Mouse (Mus musculus) intestine, embryonic 16.5 days (tissue): ENCODE measurements around the gene Gnl1. TPM values are rescaled to one million over a fixed set of nuclear protein-coding genes. Genes with fewer than 3 reads are reported as not detected.
"Not testable (repeated sequence)": the region's sequence is repeated elsewhere in the genome, so short reads cannot be mapped to it uniquely, and the experiment has no call there.

ENCODE experiments used
- ATAC-seq: fragments of 200-750 bp; cut with Nextera tagmentation; 2 replicates; pipeline ENCODE4 v1.8.0; 2017; ENCODE audit warnings: moderate TSS enrichment, moderate library complexity
- H3K27ac ChIP-seq: fragments of 300-500 bp; sonication (generic); 2 replicates; pipeline ENCODE4 v1.5.1; 2014; ENCODE audit warnings: mild to moderate bottlenecking, low read length
- H3K27me3 ChIP-seq: fragments of 300-500 bp; sonication (generic); replicated peaks from 2 replicates; pipeline ENCODE4 v1.6.1; 2014; ENCODE audit warnings: low read length, control low read depth, mixed read lengths; ENCODE audit not compliant: control insufficient read depth, insufficient read depth
- H3K36me3 ChIP-seq: fragments of 300-500 bp; sonication (generic); 2 replicates; pipeline ENCODE4 v1.6.1; 2014; ENCODE audit warnings: low read length, control low read depth; ENCODE audit not compliant: control insufficient read depth, insufficient read depth
- H3K4me1 ChIP-seq: fragments of 300-500 bp; sonication (generic); 2 replicates; pipeline ENCODE4 v1.6.1; 2014; ENCODE audit warnings: low read length, control low read depth, mixed read lengths; ENCODE audit not compliant: control insufficient read depth, insufficient read depth
- H3K4me2 ChIP-seq: fragments of 300-500 bp; sonication (generic); 2 replicates; pipeline ENCODE4 v1.6.1; 2014; ENCODE audit warnings: low read depth, low read length, control low read depth
- H3K4me3 ChIP-seq: fragments of 300-500 bp; sonication (generic); 2 replicates; pipeline ENCODE4 v1.5.1; 2014; ENCODE audit warnings: mild to moderate bottlenecking, low read length
- H3K9ac ChIP-seq: fragments of 300-500 bp; sonication (generic); 2 replicates; pipeline ENCODE4 v1.6.1; 2014; ENCODE audit warnings: low read depth, low read length
- H3K9me3 ChIP-seq: fragments of 300-500 bp; sonication (generic); 2 replicates; pipeline ENCODE4 v1.6.1; 2016; ENCODE audit warnings: low read length, control low read depth; ENCODE audit not compliant: control insufficient read depth
- WGBS: fragments of 180-500 bp; shearing (Covaris S2); extraction: QIAGEN DNeasy Blood & Tissue Kit; methylation state at CpG from one replicate; pipeline ENCODE4 v1.1.7; 2014; 5-methylcytosine and 5-hydroxymethylcytosine counted together
- polyA plus RNA-seq: library from polyadenylated mRNA; unstranded; fragments of >200 nt; fragmentation: Nextera tagmentation; extraction: Ambion mirVana; gene quantifications from 2 replicates; pipeline ENCODE4 v1.2.1, GENCODE M21; 2015

The Gnl1 gene
- polyA plus RNA-seq, 1 experiment from 2014 or later, result 35.8 TPM

DNA sequence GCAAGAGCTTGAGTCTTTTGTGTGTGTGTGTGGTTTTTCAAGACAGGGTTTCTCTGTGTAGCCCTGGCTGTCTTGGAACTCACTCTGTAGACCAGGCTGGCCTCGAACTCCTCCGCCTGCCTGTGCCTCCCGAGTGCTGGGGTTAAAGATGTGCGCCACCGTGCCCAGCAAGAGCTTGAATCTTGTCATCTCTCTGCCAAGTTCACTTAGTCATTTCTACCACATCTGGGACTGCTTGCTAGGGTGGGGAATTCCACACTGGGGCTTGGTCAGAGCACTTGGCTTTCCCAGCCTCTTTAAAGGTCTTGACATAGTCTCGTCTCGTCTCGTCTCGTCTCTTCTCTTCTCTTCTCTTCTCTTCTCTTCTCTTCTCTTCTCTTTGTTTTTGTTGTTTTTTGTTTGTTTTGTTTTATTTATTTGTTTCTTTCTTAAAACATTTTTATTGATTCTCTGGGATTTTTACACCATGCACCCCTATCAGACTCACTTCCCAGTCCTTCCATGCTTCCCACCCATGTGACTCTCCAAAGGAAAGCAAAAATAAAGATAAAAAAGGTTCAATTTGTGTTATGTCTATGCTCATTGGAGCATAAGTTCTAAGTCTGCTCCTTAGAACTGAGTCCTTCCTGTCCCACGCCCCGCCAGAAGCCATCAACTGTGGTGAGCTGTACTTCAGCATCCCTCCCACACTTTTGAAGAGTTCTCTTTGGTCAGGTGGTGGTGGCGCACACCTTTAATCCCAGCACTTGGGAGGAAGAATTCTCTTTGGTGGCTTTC lies 21.7 kb downstream of the Gnl1 start:
- Histone ChIP-seq H3K27ac (no peak overlapping the region), H3K9ac (no peak overlapping the region), H3K9me3 (no peaks in the 10 kb centered on the region; the same call in 1 of the 2 replicates), H3K4me3 (no peak overlapping the region), H3K27me3 (no peaks in the 10 kb centered on the region), H3K4me1 (0 out of 2 replicates have a peak, but pooled peaks cover 6% of the 10 kb centered on the region), H3K36me3 (no peaks in the 10 kb centered on the region; the same call in 1 of the 2 replicates), H3K4me2 (no peak overlapping the region)
- no peak for ATAC-seq
- 89% methylated on average over 12 of the region's 12 CpGs for WGBS

DNA sequence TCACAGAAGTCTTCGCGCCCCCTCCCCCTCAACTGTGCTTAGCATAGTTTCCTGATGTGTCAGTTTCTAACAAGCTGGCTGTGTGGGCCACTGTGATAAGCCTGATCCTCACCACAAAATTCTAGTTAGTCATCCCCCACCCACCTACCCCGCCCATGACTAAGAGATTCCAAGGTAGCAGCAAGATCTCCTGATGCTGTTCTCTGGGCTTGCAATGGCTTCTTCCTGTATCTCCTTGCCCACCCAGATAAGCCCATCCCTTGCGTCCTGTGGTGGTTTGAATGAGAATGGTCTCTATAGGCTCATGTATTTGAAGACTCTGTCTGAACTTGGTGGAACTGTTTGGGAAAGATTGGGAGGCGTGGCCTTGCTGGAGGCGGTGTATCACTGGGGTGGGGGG lies 22.3 kb downstream of the Gnl1 start:
- peaks cover 5% of the 10 kb centered on the region; the same call in 1 of the 2 replicates for H3K36me3 ChIP-seq
- WGBS, result 96% methylated on average over 6 of the region's 6 CpGs
- H3K4me1 ChIP-seq, result 0 out of 2 replicates have a peak, but pooled peaks cover 6% of the 10 kb centered on the region
- ATAC-seq, result peak; percentile 26
- H3K9ac ChIP-seq, result no peak overlapping the region
- H3K9me3 ChIP-seq, result peaks cover 5% of the 10 kb centered on the region; the same call in 1 of the 2 replicates
- no peak overlapping the region for H3K27ac ChIP-seq
- H3K4me2 ChIP-seq, result no peak overlapping the region
- H3K27me3 ChIP-seq, result no peaks in the 10 kb centered on the region
- no peak overlapping the region for H3K4me3 ChIP-seq

DNA sequence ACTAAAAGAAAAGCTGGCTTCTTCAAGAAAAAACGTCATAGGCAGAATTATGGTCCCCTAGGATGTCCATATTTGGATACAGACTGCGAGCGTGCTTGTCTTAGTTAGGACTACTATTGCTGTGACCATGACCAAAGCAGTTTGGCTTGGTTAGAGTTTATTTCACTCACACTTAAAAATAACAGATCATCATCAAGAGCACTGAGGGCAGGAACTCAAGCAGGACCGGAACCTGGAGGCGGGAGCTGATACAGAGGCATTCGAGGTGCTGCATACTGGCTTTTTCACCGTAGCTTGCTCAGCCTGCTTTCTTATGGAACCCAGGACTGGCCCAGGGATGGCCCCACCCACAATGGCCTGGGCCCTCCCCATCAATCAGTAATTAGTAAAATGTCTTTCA lies 23.7 kb downstream of the Gnl1 start:
- no peak overlapping the region for H3K4me3 ChIP-seq
- H3K9ac ChIP-seq, result no peak overlapping the region
- H3K36me3 ChIP-seq, result peaks cover 5% of the 10 kb centered on the region; the same call in 1 of the 2 replicates
- no peak overlapping the region for H3K27ac ChIP-seq
- no peaks in the 10 kb centered on the region for H3K27me3 ChIP-seq
- ATAC-seq, result no peak
- no peak overlapping the region for H3K4me2 ChIP-seq
- 0 out of 2 replicates have a peak, but pooled peaks cover 6% of the 10 kb centered on the region for H3K4me1 ChIP-seq
- 91% methylated on average over 7 of the region's 7 CpGs for WGBS
- H3K9me3 ChIP-seq, result peaks cover 5% of the 10 kb centered on the region; the same call in 1 of the 2 replicates

DNA sequence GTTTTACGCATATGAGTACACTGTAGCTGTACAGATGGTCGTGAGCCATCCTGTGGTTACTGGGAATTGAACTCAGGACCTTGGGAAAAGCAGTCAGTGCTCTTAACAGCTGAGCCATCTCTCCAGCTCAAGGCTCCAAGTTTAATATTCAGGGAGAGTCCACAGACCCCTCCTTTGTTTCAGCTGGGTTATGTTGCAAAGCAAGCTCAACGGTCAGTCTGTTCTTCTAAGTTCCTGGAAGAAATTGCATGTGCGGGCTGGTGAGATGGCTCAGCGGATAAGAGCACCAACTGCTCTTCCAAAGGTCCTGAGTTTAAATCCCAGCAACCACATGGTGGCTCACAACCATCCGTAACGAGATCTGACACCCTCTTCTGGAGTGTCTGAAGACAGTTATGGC lies 24.8 kb downstream of the Gnl1 start:
- not testable (repeated sequence) for H3K27ac ChIP-seq, H3K4me1 ChIP-seq, H3K4me3 ChIP-seq, H3K4me2 ChIP-seq, ATAC-seq, H3K36me3 ChIP-seq, H3K9ac ChIP-seq, H3K9me3 ChIP-seq, H3K27me3 ChIP-seq
- WGBS, result 91% methylated on average over 7 of the region's 7 CpGs

DNA sequence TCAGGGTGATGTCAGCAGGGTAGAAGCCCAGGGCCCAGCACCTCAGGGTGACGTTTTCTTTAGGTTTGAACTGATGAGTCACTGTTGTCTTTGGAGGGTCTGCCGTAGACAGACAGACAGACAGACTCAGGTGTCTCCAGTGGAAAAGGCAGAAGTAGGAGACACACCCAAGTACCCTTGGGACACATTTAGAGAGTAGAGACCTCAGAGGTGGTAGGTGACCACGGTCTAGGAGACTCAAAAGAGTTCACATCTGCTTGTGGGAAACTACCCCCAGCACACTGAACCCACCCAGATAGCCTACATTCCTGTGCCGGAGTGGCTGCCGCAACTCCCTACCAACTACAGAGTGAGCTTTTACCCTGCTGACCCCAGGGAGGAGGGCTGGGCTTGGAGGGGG lies 35.3 kb downstream of the Gnl1 start:
- Histone ChIP-seq H3K4me3 (no peak overlapping the region), H3K27me3 (no peaks in the 10 kb centered on the region), H3K36me3 (no peaks in the 10 kb centered on the region; the same call in 1 of the 2 replicates), H3K4me1 (no peaks in the 10 kb centered on the region; the same call in 1 of the 2 replicates), H3K27ac (no peak overlapping the region), H3K4me2 (no peak overlapping the region), H3K9me3 (no peaks in the 10 kb centered on the region), H3K9ac (no peak overlapping the region)
- 89% methylated on average over 5 of the region's 5 CpGs for WGBS
- no peak for ATAC-seq

DNA sequence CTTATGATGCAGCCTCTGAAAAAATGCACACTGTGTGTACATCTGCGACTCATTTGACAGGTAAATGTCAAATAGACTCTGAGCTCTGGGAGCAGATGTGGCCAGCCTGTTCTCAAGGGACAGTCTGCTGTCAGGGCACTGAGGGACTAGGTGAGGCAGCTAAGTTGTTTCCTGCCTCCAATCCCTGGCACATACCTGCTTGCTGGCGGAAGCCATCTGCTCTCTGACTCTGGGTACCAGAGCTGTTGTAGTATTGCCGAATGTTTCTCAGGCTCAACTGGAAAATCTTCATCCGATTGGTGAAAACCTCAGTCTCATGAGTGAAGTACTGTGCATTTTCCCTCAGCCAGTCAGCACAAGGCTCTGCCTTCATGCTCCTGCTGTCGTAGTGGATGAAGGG lies 37.4 kb downstream of the Gnl1 start:
- H3K36me3 ChIP-seq, result no peaks in the 10 kb centered on the region; the same call in 1 of the 2 replicates
- no peak overlapping the region for H3K4me2 ChIP-seq
- 91% methylated on average over 5 of the region's 5 CpGs for WGBS
- H3K4me3 ChIP-seq, result no peak overlapping the region
- no peak overlapping the region for H3K9ac ChIP-seq
- no peak for ATAC-seq
- H3K9me3 ChIP-seq, result no peaks in the 10 kb centered on the region
- H3K27ac ChIP-seq, result no peak overlapping the region
- H3K27me3 ChIP-seq, result no peaks in the 10 kb centered on the region
- H3K4me1 ChIP-seq, result no peaks in the 10 kb centered on the region; the same call in 1 of the 2 replicates

DNA sequence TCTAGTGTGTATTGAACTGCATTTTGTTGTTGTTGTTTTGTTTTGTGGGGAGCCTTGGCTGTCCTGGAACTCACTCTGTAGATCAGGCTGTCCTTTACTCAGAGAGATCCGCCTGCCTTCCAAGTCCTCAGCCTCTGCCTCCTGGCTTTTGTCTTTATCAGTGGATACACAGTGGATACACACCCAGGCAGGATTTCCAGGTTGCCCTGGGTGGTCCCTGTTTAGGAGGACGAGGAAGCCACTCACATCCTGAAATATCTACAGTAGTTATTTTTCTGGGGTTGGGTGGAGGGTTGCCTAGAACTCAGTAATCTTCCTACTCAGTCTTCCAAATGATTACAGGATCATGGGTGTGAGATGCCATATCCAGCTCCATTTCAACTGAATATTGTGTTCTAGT lies 39.3 kb downstream of the Gnl1 start:
- no peaks in the 10 kb centered on the region for H3K27me3 ChIP-seq
- no peak for ATAC-seq
- no peak overlapping the region for H3K4me3 ChIP-seq
- no peaks in the 10 kb centered on the region for H3K9me3 ChIP-seq
- H3K4me2 ChIP-seq, result no peak overlapping the region
- H3K27ac ChIP-seq, result no peak overlapping the region
- peaks cover 3% of the 10 kb centered on the region; the same call in 1 of the 2 replicates for H3K4me1 ChIP-seq
- 66% methylated on average over 2 of the region's 2 CpGs for WGBS
- no peak overlapping the region for H3K9ac ChIP-seq
- no peaks in the 10 kb centered on the region; the same call in 1 of the 2 replicates for H3K36me3 ChIP-seq

DNA sequence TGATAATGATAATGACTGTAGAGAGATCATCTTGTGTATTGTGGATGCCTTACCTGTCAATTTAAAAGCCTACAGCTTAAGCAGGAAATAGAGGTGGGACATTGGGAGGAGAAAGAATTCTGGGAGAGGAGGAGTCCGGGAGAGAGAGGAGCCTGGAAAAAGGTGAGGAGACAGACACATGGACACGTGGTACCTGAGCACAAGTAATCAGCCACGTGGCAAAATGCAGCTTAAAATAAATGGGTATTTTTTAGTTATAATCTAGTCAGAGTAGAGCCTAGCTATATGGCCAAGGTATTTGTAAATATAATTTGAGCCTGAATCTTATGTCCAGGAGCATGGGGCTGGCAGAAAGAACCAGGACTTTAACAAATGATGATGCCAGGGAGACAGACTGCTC lies 39.9 kb downstream of the Gnl1 start:
- H3K27me3 ChIP-seq, result no peaks in the 10 kb centered on the region
- no peak for ATAC-seq
- no peak overlapping the region for H3K27ac ChIP-seq
- H3K9ac ChIP-seq, result no peak overlapping the region
- no peaks in the 10 kb centered on the region; the same call in 1 of the 2 replicates for H3K36me3 ChIP-seq
- no peak overlapping the region for H3K4me2 ChIP-seq
- no peak overlapping the region for H3K4me3 ChIP-seq
- H3K4me1 ChIP-seq, result peaks cover 9% of the 10 kb centered on the region
- H3K9me3 ChIP-seq, result no peaks in the 10 kb centered on the region
- WGBS, result 60% methylated on average over 3 of the region's 3 CpGs

DNA sequence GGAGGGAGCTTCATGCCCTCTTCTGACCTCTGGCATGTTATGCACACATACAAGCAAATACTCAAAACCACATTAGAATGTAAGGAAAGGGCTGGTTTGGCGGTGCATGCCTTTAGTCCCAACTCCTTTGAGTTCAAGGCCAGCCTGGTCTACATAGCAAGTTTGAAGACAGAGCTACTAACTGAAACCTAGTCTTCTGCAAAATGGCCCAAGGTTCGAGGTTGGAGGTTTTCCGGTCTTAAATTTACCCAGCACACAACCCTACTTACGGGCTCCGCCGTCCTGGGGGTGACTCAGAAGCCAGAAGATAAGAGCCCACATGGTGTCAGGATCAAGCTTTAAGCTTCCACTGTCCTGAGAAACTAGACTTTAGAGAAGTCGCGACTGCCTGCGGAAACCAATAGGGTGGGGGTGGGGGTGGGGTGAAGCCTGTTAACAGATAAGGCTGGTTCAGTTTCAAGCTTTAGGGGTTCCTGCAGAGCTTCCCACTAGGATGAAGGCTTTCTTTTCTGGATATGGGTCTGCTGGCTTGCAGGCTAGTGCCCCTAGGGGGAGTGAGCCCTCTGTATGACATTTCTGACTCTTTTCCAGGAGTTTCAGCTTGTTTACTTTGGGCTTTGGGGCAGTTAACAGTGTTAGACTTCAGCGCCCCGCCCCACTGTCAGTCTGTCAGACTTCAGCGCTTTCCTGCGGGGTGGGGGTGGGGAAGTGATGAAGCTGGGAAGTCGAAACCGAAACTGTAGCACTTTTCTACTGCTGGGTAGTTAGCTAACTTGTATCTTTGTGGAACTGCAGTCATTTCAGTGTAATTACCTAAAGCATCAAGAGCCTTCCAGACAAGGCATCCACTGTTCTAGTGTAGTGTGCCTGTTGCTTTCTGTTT lies 40.8 kb downstream of the Gnl1 start, which contains the start of gene H2-T24:
Gene H2-T24, minus strand, starts transcription at position 370 of the 883 bp plus-strand sequence.
- no peaks in the 10 kb centered on the region for H3K9me3 ChIP-seq
- no peaks in the 10 kb centered on the region for H3K27me3 ChIP-seq
- H3K9ac ChIP-seq, result no peak within 1 kb of the TSS
- peak within 1 kb of the TSS; percentile 36; the same call in 1 of the 2 replicates for H3K4me2 ChIP-seq
- peak; percentile 86 for ATAC-seq
- H3K4me1 ChIP-seq, result peaks cover 9% of the 10 kb centered on the region
- peak within 1 kb of the TSS; percentile 18 for H3K4me3 ChIP-seq
- H3K27ac ChIP-seq, result peak within 1 kb of the TSS; percentile 51
- H3K36me3 ChIP-seq, result no peaks in the 10 kb centered on the region
- 30% methylated on average over 15 of the region's 15 CpGs for WGBS
